Mouse (Mus musculus): ENCODE results near the gene T.
"Not testable (repeated sequence)": the region's sequence is repeated elsewhere in the genome, so short reads cannot be mapped to it uniquely, and the experiment has no call there.

The T gene

GRCm38 (mm10) chr17:8433978-8434960 is at the start of gene T:
Gene T, plus strand, starts transcription at chr17:8434423.
- no peak for DNase-seq (ENCODE audit: low spot score in 2 of 2)

DNA sequence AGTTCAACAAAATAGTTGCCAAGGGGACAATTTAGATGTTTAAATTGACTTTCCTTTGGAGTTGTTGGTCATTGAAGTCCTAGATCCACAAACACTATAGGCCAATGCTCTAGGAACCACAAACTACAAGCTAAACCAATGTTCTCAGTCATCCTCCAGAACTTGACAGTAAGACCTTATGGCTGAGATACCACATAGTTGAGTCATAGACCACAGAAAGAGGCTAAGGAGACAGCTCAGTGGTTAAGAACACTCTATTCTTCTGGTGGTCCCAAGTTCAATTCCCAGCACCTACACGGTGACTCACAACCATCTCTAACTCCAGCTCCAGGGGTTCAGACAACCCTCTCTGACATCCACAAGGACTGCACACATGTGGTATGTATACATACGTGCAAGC is 48.8 kb upstream of the T start:
- DNase-seq (ENCODE audit: low spot score in 2 of 2), result no peak

- no peak for DNase-seq (ENCODE audit: low spot score in 2 of 2)
These were observed 45.8 kb upstream of the T start for GRCm38 (mm10) chr17:8388463-8388862.

- peak in 1 of 2 experiments; percentile 59 for DNase-seq (ENCODE audit: low spot score in 2 of 2)
These were observed 45.0 kb upstream of the T start for GRCm38 (mm10) chr17:8388990-8389789.

- DNase-seq (ENCODE audit: low spot score in 2 of 2), result no peak
These were observed 44.5 kb upstream of the T start for GRCm38 (mm10) chr17:8389790-8390095.

DNA sequence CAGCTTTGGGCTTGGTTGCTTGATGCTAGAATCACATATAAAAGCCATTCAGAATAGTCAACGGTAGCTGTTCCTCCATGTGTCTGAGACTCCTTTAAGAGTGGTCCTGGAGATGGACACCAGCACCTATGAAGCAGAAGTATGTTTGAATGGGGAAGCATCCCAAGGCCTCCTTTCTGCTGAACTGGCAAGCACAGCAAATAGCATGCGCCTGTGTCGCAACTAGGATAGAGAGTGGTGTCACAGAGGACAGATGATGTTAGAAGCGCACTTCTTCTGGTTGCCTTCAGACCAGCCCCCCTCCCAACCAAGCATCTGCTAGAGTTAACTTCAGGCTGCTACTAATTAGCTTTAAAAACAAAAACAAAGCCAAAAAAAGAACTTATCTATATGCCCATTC is 43.7 kb upstream of the T start:
- no peak for DNase-seq (ENCODE audit: low spot score in 2 of 2)

DNA sequence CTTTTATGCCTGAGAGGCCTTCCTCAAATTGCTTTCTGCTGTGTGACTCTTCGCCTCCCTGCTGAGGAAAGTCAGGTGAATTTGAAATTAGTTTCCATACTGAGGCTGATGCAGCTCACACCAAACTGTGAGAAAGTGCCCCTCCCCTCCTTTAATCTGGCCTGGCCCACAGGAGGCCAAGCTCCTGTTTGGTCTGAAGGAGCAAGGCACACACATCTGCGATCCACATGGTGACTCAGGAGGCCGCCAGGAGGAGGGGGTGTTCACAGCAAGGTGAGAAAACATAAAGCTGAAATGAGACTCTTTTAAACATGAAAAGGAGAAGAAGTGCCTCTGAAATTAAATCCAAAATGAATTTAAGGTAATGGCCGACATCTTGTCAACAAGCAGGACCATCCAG is 37.9 kb upstream of the T start:
- DNase-seq (ENCODE audit: low spot score in 2 of 2), result no peak

GRCm38 (mm10) chr17:8397946-8398345 is 36.3 kb upstream of the T start:
- no peak for DNase-seq (ENCODE audit: low spot score in 2 of 2)

- DNase-seq (ENCODE audit: low spot score in 2 of 2), result not testable (repeated sequence)
These were observed 30.3 kb upstream of the T start for GRCm38 (mm10) chr17:8403932-8404331.

- no peak for DNase-seq (ENCODE audit: low spot score in 2 of 2)
These were observed 27.9 kb upstream of the T start for GRCm38 (mm10) chr17:8406285-8406684.

DNA sequence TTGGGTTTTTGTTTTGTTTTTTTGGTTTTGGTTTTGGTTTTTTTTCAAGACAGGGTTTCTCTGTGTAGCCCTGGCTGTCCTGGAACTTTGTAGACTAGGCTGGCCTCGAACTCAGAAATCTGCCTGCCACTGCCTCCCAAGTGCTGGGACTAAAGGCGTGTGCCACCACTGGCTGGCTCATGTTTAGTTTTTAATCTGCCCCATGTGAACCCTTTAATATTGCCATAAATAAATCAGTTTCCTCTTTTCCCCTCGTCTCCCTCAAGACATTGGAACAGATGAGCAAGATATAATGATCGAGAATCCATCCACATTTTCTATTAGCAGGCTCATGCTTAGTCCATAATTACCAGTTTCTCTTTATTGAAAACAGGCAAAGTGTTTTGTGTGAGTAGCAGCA is 26.2 kb upstream of the T start:
- not testable (repeated sequence) for DNase-seq (ENCODE audit: low spot score in 2 of 2)

DNA sequence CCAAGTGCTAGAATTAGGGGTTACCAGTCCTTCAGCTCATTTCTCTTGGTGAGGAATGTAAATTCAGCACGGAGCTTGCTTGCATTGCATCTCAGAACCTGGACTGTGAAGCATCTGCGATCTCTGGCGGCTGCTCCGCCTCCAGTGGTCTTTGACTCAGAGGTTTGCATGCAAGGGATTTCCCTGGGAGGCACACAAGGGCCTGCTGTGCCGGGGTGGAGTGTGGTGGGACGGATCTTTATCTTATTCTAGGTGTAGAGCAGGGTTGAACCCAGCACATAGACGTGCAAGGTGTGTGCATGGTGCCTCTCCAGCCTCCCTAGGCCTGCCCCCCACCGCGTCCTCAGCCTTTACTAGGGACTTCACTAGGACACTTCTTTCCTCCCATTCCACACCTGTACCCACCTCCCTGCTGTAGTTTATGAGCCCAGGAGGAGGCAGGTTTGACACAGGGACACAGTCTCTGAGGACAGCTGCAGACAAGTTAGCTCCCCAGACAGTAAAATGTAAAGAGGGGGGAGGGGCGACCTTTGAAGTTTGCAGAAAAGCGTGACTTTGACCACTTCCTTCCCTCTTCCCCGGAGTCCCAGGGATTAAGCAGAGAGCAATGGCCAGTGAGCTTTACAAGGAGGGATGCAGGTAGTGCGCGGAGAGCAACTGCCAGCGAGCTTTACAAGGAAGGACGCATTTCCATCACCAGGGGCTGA is 25.5 kb upstream of the T start:
- DNase-seq (ENCODE audit: low spot score in 2 of 2), result peak in 1 of 2 experiments; percentile 52

- DNase-seq (ENCODE audit: low spot score in 2 of 2), result no peak
These were observed 23.9 kb upstream of the T start for GRCm38 (mm10) chr17:8410330-8410729.

DNA sequence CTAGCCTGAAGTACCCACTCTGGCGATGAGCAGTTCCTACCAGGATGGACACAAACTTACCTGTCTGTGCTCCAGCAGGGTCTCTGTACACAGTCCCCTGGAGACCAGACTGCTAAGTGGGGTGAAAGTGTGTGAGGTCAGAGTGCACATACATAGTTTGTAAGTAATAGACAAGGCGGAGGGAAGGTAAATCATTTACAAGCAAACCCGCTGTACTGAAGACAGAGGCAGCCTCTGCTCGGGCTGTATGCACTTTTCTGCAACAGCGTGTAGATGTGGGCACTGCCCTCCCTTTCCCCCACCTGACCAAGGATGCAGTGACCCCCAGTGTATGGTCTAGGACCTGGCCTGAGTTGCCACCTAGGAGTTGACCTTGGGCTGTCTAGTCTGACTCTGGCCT is 20.6 kb upstream of the T start:
- DNase-seq (ENCODE audit: low spot score in 2 of 2), result no peak

GRCm38 (mm10) chr17:8415533-8415932 is 18.7 kb upstream of the T start:
- no peak for DNase-seq (ENCODE audit: low spot score in 2 of 2)

DNA sequence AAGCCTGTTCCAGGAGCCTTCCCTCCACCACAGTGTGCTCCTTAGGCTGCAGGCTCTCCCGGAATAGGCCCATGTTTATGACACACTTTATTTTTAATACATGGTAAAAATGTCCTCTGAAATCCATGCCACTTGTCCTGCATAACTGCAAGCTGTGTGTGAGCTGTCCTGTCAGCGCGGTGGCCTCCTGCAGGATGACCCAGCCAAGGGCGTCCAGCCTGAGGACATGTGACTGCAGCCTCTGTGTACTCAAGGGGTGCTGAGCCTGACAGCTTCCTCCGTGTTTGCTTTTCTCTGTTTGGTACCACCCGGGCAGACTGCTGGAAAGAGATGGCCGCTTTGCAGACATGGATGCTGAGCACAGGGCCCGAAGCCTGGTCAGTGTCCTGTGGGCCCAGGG is 17.4 kb upstream of the T start:
- DNase-seq (ENCODE audit: low spot score in 2 of 2), result no peak

- no peak for DNase-seq (ENCODE audit: low spot score in 2 of 2)
These were observed 13.5 kb upstream of the T start for GRCm38 (mm10) chr17:8420739-8421138.

GRCm38 (mm10) chr17:8421517-8421916 is 12.7 kb upstream of the T start:
- DNase-seq (ENCODE audit: low spot score in 2 of 2), result no peak

DNA sequence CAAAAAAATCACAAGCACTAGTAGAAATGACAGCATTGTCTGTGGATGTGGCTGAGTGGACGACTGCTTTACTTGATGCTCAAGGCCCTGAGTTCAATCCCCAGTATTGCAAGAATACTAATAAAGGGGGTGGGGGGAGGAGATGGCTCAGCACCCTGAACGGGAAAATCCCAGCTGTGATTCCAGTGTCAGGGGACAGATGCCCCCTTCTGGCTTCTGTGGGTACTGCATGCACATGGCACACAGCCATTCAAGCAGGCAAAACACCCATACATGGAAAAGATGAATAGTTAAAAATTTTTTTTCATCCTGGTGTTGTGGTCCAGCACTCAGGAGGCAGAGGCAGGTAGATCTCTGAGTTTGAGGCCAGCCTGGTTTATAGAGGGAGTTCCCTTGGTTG is 10.9 kb upstream of the T start:
- DNase-seq (ENCODE audit: low spot score in 2 of 2), result peak in 1 of 2 experiments; percentile 25

DNA sequence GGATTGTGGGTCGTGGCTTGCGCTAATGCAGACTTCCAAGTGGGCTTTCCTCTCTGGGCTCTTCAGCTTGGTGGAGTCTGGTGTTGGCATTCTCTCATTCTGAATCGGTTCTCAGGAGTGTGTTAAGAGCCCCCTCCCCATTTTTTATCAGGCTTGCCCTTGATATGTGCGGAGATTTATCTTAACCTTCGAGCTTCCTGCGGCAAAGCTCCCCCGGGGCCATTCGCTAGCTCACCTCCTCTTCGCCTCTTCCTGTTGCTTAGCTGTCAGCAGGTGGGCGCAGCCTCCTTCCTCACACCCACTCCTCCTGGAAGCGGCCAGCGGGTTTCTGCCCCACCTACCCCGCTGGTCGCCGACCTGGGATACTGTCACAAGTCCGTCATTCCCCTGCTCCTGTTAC is 4.8 kb upstream of the T start:
- DNase-seq (ENCODE audit: low spot score in 2 of 2), result no peak

DNA sequence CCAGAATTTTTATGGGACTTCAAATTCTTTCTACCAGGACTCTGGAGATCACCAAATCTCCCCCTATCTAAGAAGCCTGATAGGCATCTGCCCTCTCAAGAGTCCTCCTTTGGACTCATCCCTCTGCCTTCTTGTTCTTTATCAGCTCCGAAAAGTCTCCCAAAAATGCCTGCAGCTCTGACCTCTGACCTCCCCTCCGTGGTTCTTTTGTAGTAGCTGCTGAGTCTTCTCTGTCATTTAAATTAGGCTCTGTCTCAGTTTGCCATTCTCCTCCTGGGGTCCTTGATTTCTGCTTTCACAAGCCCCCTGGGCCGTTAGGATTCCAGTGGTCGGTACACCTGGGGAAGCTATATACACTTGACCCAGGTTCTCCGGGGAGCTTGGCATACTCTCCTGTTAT is 4.3 kb upstream of the T start:
- no peak for DNase-seq (ENCODE audit: low spot score in 2 of 2)

GRCm38 (mm10) chr17:8432179-8432800 is 1.9 kb upstream of the T start:
- no peak for DNase-seq (ENCODE audit: low spot score in 2 of 2)

All from spleen, postnatal 4 days (tissue).